Mouse (Mus musculus) adrenal gland, adult 2 months (tissue): Measurements from ENCODE around the gene Gclm. TPM values are rescaled to one million over a fixed set of nuclear protein-coding genes. Genes with fewer than 3 reads are reported as not detected.

Source experiments
- DNase-seq: peaks from one replicate; pipeline ENCODE4 v3.0.0; 2021
- microRNA-seq, 2 experiments: library from miRNA; unstranded; fragments of <30 nt; microRNA quantifications; one replicate each; pipeline ENCODE4 v1.2.0; 2021
- polyA plus RNA-seq: library from polyadenylated mRNA; depleted of rRNA; stranded (reverse); fragments of >200 nt; gene quantifications from 2 replicates; pipeline ENCODE4 v1.2.3, GENCODE M21; 2012; rRNA removed
- total RNA-seq, 2 experiments: library from RNA; stranded (reverse); gene quantifications; 2 replicates each; pipeline ENCODE4 v1.2.3; 2021

Gclm gene
- total and polyA plus RNA-seq, 3 experiments = 82.8 to 161 (median 97.9) TPM

DNA sequence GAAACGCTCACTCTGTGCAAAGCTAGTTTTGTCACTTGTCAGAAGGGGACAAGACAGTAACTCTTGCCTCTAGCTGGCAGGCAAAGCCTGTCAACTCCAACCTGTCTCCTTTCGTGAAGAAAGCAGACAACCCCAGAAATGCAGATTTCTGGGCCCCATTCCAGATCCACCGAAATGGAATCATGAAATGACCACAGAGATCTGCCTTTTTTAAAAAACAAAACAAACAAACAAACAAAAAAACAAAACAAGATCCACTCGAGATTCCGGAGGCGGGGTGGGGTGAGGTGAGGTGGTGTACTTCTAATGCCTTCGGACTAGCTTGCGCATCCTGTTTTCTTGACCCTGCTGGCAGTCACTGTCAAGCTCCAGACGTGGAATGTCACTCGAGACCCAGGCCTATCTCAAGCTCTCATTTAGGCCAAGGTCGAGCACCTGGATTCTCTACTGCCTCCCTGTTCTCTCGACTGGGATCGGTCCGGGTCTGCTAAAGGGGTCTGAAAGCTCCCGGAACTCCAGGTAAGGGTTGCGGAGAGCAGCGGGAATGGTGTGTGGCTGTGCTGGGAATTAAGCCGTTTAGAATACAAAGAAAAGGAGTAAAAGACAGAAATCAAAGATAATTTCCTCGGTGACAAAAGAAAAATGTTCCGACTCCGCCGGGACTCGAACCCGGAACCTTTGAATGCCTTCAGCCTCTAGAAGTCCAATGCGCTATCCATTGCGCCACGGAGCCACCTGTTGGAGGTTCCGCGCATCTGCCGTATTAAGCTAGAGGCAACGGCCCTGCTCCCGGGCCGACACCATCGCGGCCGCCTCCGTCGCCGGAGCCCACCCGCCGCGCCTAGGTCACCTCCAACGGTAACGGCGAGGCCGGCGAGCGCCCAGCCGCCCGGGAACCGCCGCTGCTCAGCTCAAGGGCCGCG is 47.2 kb downstream of the Gclm start:
- peak; percentile 96 for DNase-seq

DNA sequence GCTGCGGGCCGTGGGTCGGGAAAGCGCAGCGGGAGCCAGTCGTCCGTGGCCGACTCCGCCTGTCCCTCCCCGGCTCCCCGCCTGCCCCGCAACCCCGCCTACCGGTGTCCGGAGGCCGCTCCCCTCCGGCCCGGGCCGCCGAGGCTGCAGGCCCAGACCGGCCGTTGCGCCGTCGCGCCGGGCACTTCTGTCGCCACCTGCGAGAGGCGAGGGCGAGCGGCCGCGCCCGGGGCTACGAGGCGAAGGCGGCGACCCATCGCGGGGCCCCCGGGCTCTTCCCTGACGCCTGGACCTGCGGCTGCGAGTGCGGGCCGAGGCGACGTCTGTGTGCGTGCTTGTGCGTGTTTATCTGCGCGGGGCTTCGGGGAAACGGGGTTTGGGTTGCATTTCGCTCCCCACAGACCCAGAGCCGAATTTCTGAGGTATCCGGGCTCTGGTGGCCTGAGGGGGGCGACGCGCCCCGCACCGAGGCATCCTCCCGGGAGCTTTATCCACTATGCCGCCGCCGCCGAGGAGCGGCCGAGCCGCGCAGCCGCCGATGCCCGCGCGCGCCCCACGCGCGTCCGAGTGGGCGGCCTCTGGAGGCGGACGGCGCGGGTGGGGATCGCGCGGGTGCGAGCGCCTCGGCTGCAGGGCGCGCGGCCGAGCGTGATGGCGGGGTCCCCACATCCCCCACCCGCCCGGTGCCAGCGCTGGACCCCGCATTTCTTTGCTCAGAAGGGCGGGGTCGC is 48.0 kb downstream of the Gclm start:
- DNase-seq = peak; percentile 95

DNA sequence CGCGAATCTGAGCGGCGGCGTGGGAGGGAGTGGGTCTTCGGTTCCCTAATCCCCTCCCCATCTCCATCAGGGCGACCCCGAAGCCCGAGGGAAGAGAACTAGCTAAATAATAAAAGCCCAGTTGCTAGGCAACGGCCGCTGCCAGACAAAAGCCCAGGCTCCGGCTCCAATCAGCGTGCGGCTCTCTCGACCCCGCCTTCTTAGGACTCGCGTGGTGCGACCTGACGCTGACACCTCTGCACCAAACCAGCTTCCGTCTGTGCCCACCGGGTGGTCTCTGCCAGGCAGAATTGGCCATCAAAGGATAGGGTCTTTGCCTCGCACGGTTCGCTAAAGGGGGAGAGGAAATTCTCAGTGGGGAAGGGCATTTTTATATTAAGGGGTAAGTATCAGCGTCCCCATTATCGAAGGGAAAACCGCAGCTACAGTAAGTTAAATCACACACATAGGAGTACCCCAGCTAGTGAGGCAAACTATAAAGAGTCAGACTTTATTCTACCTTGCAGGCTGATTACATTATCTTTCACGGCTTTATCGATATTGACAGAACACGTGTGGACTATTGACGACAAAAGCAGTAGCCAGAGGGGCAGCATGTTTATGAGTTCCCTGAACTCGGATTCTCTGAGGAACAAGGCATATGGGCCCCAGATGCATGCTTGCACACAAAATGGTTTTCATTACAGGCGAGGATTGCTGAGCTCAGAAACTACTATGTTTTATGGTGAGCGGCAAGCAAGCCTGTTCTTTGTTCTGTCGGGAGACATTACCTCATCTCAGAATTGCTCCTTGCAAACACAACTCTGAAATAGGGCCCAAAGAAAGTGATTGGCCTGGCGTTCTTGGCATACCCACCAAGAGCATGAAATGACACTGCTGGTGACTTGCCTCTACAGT is 48.8 kb downstream of the Gclm start, which contains the start of gene Bcar3:
Bcar3 (plus strand) TSS at position 183 of the 897 bp plus-strand sequence.
- DNase-seq = peak; percentile 92

DNA sequence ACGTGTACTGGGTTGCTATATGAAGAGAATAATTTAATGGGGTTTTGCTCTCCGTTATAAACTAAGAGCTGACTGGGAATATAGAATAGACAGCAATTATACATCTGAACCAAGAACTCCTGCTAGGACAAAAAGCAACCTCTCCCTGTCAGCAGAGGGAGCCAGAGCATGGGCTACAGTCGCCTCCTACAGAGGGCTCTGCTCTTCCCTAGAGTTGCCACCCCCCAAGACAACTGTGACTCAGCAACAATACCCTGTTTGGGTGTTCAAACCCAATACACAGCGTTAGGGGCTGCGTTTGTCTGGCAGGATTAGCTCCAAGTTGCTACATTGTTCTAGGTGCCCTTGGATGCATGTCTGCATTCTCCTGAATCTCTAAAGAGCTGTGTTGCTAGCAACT is 50.2 kb downstream of the Gclm start:
- DNase-seq = peak; percentile 72

DNA sequence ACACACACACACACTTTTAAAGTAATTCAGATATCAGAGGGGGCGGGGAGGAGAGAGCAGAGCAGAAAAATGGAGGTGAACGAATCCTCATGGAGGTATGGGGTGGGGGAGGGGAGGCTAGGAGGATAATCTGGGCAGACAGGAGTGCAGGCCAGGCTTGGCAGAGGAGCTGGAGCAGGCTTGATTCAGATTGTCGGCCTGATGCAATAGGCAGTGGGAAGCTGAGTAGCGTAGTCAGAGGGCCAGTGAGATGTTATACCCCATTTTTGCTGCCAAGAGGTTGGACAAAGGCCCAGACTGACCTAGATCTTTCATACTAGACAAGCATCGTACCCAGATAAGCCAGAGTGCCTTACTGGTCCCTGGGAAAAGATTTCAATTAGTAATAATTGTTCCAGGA is 51.6 kb downstream of the Gclm start:
- peak; percentile 88 for DNase-seq

DNA sequence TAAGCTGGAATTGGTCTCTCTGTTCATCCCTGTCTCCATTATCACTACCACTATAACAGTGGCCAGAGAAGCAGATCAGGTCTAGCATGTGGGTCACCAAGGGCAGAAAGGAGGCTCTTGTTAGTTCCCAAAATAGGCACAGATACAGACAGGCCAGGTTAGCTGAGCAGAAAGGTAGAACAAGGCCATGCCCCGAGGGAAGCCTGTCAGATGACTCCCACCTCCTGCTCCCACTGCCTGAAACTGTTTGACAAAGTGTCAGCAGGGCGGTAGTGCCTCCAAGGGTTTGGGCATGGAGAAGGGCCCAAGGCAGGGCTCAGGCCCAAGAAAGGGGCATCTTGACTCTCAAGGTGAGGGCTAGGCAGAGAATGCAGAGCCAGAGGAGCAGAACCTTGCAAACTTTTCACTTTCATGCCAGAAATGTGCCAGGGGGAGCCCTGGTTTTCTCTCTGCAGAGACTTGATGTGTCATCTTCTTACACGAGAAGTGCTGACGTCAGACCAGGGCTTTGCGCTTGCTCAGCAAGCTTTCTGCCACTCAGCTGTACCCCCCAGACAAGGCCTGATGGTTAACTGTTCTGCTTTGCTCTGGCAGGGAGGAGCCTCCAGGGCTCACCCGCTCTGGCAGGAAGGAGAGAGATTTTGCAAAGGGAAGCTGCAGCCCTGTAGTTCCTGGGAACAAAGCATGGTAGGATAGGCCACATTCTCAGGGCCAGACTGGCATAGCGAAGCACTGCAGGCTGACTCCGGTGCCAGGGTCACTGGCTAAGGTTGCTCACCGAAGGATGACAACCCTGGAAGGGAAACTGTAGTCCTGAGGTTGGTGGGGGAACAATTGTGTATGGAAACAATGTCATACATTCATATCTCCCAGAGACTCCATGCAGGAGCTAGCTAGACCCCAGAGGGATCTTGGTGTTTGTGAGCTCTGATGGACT is 55.9 kb downstream of the Gclm start:
- DNase-seq = peak; percentile 88

DNA sequence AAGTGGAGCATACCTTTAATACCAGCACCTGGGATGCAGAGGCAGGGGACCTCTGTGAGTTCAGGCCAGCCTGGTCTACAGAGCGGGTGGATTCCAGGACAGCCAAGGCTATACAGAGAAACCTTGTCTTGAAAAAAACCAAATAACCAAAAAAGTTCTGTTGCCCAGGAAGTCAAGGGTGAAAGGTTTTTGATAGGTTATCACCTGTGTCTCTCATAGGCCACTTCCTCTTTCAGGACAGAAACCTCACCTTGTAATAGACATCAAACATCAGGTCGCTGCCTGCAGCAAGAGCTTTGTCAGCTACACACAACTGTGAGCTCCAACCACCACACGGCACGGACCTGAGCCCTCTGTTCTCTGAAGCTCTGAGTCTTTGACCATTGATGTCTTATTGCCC is 59.2 kb downstream of the Gclm start:
- no peak for DNase-seq

DNA sequence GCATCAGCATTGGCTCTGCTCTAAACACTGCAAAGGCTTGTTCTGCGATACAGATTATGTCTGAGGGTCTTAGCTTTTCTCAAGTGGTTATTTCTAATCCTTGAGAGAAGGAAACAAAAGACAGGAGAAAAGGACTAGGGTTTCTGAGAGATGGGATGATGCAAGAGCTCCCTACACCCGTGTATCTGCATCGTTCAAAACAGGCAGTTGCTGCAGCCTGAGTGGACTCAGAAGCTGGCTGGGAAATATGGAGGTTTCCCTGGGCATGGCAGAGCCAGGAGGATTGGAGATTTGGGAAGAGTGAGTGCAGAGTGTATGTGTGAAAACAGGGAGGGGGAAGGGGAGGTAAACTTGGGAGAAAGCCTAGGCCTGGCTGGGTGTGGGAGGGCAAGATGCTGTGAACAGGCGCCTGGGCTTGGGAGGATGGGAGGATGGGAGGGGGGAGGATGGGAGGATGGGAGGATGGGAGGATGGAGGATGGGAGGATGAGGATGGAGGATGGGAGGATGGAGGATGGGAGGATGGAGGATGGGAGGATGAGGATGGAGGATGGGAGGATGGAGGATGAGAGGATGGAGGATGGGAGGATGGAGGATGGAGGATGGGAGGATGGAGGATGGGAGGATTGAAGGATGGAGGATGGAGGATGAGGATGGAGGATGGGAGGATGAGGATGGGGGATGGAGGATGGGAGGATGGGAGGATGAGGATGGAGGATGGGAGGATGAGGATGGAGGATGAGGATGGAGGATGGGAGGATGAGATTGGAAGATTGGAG is 62.7 kb downstream of the Gclm start:
- no peak for DNase-seq

DNA sequence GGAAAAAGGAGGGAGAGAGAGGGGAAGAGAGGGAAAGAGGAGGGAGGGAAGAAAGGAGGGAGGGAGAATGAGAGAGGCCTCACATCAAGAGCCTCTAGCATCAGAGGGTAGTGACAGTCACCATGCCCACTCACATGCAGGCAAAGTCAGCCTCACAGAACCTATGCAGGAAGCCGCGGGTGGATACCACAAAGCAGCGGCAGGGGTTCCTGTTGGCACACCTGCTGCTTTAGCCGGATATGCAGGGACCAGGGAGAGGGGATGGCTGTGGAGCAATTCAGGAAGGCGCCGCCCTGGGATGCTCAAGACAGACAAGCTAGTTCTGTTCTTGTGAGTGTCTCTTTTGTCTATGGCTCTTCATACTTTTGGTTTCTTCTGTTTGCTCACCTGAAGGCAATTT is 63.6 kb downstream of the Gclm start:
- DNase-seq = no peak

DNA sequence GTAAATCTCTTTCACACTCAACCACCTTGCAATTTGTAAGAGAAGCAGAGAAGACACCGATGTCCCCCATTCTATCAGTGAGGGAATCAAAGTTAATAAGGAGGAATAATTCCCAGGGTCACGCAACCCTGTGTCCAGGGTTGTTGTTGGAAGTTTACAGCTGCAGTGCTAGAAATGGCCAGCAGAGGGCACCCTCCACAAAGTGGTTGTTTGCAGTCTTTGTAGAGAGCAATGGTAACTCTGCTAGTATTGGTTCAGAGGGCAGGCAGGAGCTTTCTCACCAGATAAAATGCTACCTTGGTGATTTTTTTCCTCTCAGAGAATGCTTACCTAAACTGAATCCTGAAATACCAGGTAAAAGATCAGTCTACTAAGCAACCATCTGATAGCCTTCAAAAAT is 66.7 kb downstream of the Gclm start:
- peak; percentile 87 for DNase-seq

DNA sequence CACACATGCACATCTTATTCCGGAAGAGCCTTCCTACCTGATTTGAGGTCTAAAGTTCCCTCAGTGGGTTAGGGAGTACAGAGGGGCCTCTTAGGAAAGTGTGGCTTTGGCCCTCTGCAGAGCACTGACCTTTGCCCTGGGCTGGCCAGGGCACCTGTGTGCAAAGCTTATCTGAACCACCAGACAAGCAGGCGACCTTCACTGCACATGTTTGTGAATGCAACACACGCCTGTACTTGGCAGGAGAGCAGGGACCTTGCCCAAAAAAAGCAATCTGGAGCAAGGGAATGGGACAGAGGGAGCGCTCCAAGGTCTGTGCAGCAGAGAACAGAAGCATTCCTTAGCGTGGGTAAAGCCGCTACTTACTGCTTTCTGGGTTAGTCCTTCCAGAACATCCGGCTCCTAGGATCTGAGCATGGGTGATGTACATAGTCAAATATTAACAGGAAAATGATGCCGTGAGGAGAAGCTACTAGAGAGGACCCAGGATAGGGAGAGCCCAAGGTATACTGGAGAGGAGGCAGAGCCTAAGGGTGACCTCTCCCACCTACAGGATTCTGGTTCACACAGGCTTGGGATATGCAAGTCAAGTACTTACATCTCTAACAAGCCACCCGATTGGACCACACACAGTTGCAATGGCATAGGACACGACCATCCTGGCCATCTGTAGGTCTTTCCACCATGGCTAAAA is 67.7 kb downstream of the Gclm start:
- peak; percentile 61 for DNase-seq

DNA sequence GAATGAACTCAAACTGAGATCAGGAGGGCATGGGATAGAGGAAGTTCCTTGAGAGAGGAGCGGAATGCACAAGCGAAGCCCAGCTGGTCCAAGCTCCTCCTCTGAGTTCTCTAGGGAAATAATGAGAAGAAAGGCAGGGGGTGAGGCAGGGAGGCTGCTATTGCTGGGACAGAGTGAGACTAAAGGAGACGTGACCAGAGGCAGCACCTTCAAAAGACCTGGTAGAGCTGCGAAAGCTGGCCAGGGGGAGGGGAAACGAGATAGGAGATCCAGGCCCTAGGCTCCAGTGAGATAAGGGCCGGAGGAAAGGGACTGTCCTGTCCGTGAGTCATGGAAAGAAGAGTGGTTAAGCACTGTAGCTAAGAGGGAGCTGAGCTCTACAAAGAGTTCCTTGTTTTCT is 68.6 kb downstream of the Gclm start:
- no peak for DNase-seq

DNA sequence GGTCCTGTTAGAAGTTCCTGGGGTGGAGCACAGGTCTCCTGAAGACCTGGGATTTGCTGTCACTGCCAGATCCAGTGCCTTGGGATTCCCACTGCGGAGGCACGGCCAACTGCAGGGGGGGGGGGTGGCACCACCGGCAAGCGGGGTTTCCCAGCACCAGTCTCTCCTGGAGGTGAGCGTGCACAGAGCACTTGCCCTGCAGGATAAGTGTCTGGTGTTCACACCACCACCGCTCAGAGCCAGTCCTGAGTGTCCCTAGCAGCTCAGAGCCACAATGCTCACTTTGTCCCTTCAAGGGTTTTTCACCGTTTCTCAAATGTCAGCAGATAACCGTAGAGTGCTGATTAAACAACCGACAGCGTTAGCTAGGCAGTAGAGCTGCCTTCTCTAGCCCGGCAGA is 71.3 kb downstream of the Gclm start:
- no peak for DNase-seq

DNA sequence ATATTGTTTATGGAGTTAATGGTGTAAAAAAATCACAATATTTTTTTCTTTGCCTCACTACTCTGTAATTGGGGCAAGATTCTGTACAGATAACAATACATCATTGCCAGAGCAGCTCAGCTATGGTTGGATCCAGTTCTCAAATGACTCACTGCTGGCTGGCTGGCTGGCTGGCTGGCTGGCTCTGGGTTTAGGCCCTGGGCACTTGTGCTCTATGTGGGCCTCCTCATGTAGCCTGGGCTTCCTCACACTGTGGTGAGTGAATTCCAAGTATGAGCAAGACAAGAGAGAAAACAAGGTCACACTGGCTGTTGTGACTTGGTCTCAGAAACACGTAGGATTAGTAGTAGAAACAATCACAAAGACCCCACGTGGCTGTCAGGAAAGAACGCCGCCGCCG is 72.0 kb downstream of the Gclm start:
- peak; percentile 75 for DNase-seq

Small RNA genes within 50 kb of the gene (microRNA-seq; reads per million reads assigned to microRNA genes)
- 0 reads per million in 2 experiments for gene Gm22903
- gene Mir760 = 86.1 to 88.1 reads per million in 2 experiments

Other genes with a start within 250 kb of the Gclm start
- 1 to 10 TPM; 1.7 to 5.9 TPM for gene Abca4, start 201.1 kb upstream of the Gclm start, total RNA-seq
- gene Abca4, start 201.1 kb upstream of the Gclm start, polyA plus RNA-seq = 0.87 and 1.8 TPM in 2 replicates
- gene Dnttip2, start 28.8 kb downstream of the Gclm start, total RNA-seq = 10 to 100 TPM; 35.4 to 63.5 TPM
- 1.2 and 2.1 TPM in 2 replicates for gene Dnttip2, start 28.8 kb downstream of the Gclm start, polyA plus RNA-seq
- 10 to 100 TPM; 51.6 to 63.5 TPM for gene Bcar3, start 48.6 kb downstream of the Gclm start, total RNA-seq
- 108 and 128 TPM in 2 replicates for gene Bcar3, start 48.6 kb downstream of the Gclm start, polyA plus RNA-seq